Mouse (Mus musculus) hindbrain, embryonic 15.5 days (tissue): ENCODE results near the gene Fgfr2. TPM values are rescaled to one million over a fixed set of nuclear protein-coding genes. Genes with fewer than 3 reads are reported as not detected.
A peak's percentile ranks its signal among the peaks of the same experiment; 100 is the strongest.

ENCODE experiments used
- ATAC-seq: fragments of 200-750 bp; cut with Nextera tagmentation; 2 replicates; pipeline ENCODE4 v1.8.0; 2017; ENCODE audit warnings: low read depth, moderate number of reproducible peaks, moderate TSS enrichment; ENCODE audit not compliant: low FRiP score
- H3K27ac ChIP-seq: fragments of 300-500 bp; sonication (generic); replicated peaks from 2 replicates; pipeline ENCODE4 v1.5.1; 2015; ENCODE audit warnings: mild to moderate bottlenecking, inconsistent platforms
- H3K27me3 ChIP-seq: fragments of 300-500 bp; sonication (generic); 2 replicates; pipeline ENCODE4 v1.6.1; 2015; ENCODE audit warnings: control low read depth, inconsistent platforms
- H3K36me3 ChIP-seq: fragments of 300-500 bp; sonication (generic); 2 replicates; pipeline ENCODE4 v1.6.1; 2015; ENCODE audit warnings: control low read depth, inconsistent platforms
- H3K4me1 ChIP-seq: fragments of 300-500 bp; sonication (generic); replicated peaks from 2 replicates; pipeline ENCODE4 v1.6.1; 2015; ENCODE audit warnings: control low read depth, inconsistent platforms
- H3K4me2 ChIP-seq: fragments of 300-500 bp; sonication (generic); 2 replicates; pipeline ENCODE4 v1.6.1; 2015; ENCODE audit warnings: moderate library complexity, mild to moderate bottlenecking, inconsistent platforms
- H3K4me3 ChIP-seq: fragments of 300-500 bp; sonication (generic); 2 replicates; pipeline ENCODE4 v1.5.1; 2015; ENCODE audit warnings: mild to moderate bottlenecking, inconsistent platforms
- H3K9ac ChIP-seq: fragments of 300-500 bp; sonication (generic); 2 replicates; pipeline ENCODE4 v1.6.1; 2015; ENCODE audit warnings: inconsistent platforms
- H3K9me3 ChIP-seq: fragments of 300-500 bp; sonication (generic); 2 replicates; pipeline ENCODE4 v1.6.1; 2016; ENCODE audit warnings: control low read depth, inconsistent platforms
- WGBS: fragments of 180-500 bp; shearing (Covaris S2); methylation state at CpG from one replicate; pipeline ENCODE4 v1.1.7; 2015; 5-methylcytosine and 5-hydroxymethylcytosine counted together
- polyA plus RNA-seq: library from polyadenylated mRNA; unstranded; fragments of >200 nt; fragmentation: Nextera tagmentation; extraction: Ambion mirVana; gene quantifications from 2 replicates; pipeline ENCODE4 v1.2.1, GENCODE M21; 2015

The Fgfr2 gene
- polyA plus RNA-seq, 1 experiment from 2014 or later, result 28.5 TPM

DNA sequence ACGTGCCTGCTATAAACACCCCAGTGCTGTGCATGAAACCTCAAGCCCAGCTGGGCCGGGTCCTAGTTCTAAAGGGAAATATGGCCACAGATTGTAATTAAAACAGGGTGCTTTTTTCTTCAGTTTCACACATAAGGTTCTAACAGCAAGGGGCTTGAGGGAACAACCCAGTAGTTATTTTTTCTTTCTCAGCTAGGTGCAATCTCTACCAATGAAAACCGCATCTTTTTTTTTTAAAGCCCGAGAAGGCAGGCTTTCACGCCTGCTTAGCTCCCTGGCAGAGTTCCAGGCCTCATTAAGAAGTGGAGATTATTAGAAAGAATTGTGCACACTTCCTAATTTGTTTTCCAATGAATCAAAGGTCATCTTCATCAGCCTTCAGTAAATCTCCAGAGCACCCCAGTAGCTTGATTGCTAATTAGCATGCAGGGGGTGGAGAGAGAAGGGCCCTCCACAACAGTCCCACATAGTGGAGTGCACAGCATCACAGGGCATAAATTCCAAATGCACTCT, 939.2 kb downstream of the Fgfr2 start:
- H3K27ac ChIP-seq, result peak overlapping the region; percentile 64
- no peak overlapping the region for H3K9ac ChIP-seq
- no peaks in the 10 kb centered on the region for H3K36me3 ChIP-seq
- H3K4me2 ChIP-seq, result peak overlapping the region; percentile 17; the same call in 1 of the 2 replicates
- H3K9me3 ChIP-seq, result no peaks in the 10 kb centered on the region
- 20% methylated on average over 5 of the region's 5 CpGs for WGBS
- no peak overlapping the region for H3K4me3 ChIP-seq
- no peaks in the 10 kb centered on the region for H3K27me3 ChIP-seq
- H3K4me1 ChIP-seq, result peaks cover 12% of the 10 kb centered on the region
- peak; percentile 56; the same call in 1 of the 2 replicates for ATAC-seq

DNA sequence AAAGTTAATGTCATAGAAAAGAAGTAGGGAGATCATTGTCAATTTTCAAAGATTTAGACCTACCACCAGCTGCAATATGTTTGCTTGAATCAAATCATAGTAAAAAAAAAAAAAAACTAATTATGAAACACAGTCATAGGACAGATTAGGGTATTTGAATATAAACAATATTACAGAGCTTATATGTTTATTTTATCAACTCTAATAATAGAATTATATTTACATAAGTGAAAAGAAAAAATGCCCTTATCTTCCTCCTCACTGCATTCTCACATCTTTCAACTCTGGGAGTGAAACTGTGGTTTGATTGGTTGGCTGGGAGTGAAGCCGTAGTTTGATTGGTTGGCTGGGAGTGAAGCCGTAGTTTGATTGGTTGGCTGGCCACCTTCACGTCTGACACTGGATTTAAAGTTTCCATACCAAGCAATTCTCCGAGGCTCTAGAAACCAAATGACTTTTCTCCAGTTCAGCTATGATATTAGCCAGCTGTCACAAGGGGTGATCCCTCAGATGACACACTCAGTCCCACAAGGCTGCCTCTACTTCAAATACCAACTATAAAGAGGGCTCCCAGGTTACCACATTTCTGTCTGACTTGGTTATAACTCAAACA, 941.5 kb downstream of the Fgfr2 start:
- WGBS, result 94% methylated on average over 4 of the region's 4 CpGs
- Histone ChIP-seq H3K9me3 (no peaks in the 10 kb centered on the region), H3K4me2 (no peak overlapping the region), H3K4me1 (peaks cover 12% of the 10 kb centered on the region), H3K27me3 (no peaks in the 10 kb centered on the region), H3K36me3 (no peaks in the 10 kb centered on the region), H3K27ac (no peak overlapping the region), H3K9ac (no peak overlapping the region), H3K4me3 (no peak overlapping the region)
- no peak for ATAC-seq

DNA sequence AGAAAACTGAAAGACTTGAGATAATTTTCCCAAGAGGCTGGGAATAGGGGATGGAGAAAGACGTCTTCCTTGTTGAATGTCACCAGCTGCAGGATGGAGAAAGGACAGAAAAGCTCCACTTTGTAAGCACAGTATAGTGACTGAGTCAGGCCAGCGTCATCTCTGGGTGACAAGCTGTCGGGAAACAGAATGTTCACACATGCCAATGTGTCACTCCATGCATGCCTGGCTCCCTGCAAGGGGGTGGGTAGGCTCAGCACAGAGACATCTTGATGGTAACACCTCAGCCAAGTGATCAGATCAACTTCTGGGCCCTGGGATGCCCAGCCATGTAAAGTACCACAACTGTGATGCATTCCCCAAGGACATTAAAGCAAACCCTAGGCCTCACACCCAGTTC, 942.1 kb downstream of the Fgfr2 start:
- 87% methylated on average over 3 of the region's 3 CpGs for WGBS
- H3K9me3 ChIP-seq, result no peaks in the 10 kb centered on the region
- H3K27me3 ChIP-seq, result no peaks in the 10 kb centered on the region
- H3K9ac ChIP-seq, result no peak overlapping the region
- peaks cover 12% of the 10 kb centered on the region for H3K4me1 ChIP-seq
- no peak overlapping the region for H3K4me2 ChIP-seq
- H3K36me3 ChIP-seq, result no peaks in the 10 kb centered on the region
- H3K27ac ChIP-seq, result no peak overlapping the region
- no peak overlapping the region for H3K4me3 ChIP-seq
- no peak for ATAC-seq

DNA sequence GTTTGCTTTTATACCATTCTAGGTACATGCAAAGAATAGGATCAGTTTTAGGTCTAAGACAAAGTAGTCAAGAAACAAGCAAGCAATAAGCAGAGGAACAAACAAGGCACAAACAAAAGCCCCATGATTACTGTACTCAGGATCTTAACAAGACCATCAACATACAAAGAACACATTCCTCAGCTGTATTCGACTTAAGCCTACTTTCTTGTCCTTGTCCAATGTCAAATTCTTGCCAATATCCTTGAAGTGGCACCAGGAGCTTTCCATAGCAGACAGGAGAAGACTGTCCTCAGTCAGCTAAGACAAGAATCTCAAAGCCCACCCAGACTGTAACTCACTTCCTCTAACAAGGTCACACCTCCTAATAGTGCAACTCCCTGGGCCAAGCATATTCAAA, 944.1 kb downstream of the Fgfr2 start:
- Histone ChIP-seq H3K4me2 (no peak overlapping the region), H3K27ac (no peak overlapping the region), H3K4me1 (peaks cover 5% of the 10 kb centered on the region), H3K9me3 (no peaks in the 10 kb centered on the region), H3K4me3 (no peak overlapping the region), H3K9ac (no peak overlapping the region), H3K36me3 (no peaks in the 10 kb centered on the region), H3K27me3 (no peaks in the 10 kb centered on the region)
- WGBS, result 48% methylated on average over 1 of the region's 1 CpGs
- no peak for ATAC-seq

DNA sequence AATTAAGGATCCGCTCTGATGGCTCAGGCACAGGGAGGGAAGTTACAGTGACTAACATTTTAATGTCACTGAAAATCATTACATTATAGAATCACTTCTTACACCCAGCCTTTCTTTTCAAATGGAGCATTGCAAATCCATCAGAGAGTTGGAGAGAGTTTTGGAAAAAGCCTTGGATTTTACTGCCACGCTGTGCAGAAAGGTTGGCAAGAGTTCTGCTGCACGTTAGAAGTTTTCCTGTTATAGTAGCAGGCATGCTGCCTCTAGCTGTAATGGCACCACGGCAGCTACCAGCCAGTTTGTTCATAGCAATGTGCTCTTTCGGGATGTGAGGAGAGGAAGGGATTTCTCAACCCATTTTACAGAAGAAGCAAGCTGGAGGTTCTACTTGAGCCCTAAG, 948.4 kb downstream of the Fgfr2 start:
- Histone ChIP-seq H3K4me2 (no peak overlapping the region), H3K36me3 (no peaks in the 10 kb centered on the region), H3K27me3 (no peaks in the 10 kb centered on the region), H3K9ac (no peak overlapping the region), H3K4me3 (no peak overlapping the region), H3K9me3 (no peaks in the 10 kb centered on the region), H3K4me1 (peaks cover 13% of the 10 kb centered on the region), H3K27ac (no peak overlapping the region)
- no peak for ATAC-seq
- 79% methylated on average over 5 of the region's 5 CpGs for WGBS

DNA sequence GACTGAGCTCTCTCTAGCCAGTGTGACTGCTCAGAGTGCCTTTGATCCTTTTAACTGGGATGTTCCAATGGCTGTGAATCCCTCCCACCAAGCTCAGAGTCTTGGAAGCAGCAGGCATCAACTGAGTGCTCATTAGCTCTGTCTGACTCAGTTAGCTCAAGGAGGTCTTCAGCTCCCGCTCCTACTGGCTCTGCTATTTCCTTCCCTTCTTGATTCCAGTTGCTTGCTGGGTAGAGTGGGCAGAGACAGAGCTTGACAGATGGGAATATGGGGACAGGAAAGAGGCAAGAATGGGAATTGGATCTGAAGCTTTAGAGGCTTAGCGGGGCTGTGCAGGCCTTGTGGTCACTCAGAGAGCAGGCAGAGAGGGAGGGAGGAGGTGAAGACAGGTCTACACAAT, 948.9 kb downstream of the Fgfr2 start:
- no peak overlapping the region for H3K4me2 ChIP-seq
- ATAC-seq, result no peak
- H3K27ac ChIP-seq, result no peak overlapping the region
- H3K9ac ChIP-seq, result no peak overlapping the region
- no peaks in the 10 kb centered on the region for H3K27me3 ChIP-seq
- H3K9me3 ChIP-seq, result no peaks in the 10 kb centered on the region
- 86% methylated on average over 2 of the region's 2 CpGs for WGBS
- peaks cover 18% of the 10 kb centered on the region for H3K4me1 ChIP-seq
- H3K4me3 ChIP-seq, result no peak overlapping the region
- no peaks in the 10 kb centered on the region for H3K36me3 ChIP-seq

DNA sequence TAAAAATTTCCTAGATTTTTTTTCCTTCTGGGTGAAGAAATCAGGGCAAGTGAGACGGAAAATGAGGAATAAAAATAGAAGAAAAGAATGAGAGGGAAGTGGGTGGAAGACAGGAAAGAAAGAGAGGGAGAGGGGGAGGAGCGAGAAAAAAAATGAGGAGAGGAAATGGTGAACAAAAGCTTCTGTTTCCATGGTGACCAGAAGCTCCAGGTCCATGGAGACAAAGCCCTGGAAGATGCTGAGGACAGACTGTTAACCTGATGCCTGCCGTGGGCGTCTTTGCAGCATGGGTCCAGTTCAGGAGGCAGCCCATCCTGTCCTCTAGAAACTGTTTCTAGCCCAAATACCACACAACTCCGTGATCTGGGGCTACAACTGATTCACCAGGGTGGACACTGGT, 950.9 kb downstream of the Fgfr2 start:
- Histone ChIP-seq H3K9ac (no peak overlapping the region), H3K4me3 (no peak overlapping the region), H3K36me3 (no peaks in the 10 kb centered on the region), H3K4me2 (no peak overlapping the region), H3K27me3 (no peaks in the 10 kb centered on the region), H3K27ac (peak overlapping the region; percentile 66), H3K4me1 (peaks cover 18% of the 10 kb centered on the region), H3K9me3 (no peaks in the 10 kb centered on the region)
- peak; percentile 56; the same call in 1 of the 2 replicates for ATAC-seq
- 39% methylated on average over 5 of the region's 5 CpGs for WGBS

DNA sequence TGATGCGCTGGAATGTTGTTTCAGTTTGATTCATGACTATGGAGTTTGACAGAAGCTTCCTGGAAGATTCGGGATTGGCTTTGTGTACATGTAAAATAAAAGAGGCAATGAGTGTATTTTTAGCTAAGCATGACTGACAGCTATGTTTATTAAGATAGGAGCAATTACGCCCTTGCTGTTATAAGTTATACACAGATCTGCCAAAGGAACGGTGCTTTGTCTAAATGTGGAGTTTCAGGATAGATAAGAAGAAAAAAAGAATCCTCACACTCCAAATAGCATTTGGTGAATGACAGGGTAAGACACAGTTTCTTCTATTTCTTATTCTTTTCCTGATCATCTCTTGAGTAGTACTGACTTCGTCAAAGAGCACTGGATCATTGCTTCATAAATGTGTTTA, 951.4 kb downstream of the Fgfr2 start:
- ATAC-seq, result no peak
- Histone ChIP-seq H3K9ac (no peak overlapping the region), H3K9me3 (no peaks in the 10 kb centered on the region), H3K27ac (peak overlapping the region; percentile 66), H3K27me3 (no peaks in the 10 kb centered on the region), H3K36me3 (no peaks in the 10 kb centered on the region), H3K4me2 (no peak overlapping the region), H3K4me1 (peaks cover 18% of the 10 kb centered on the region), H3K4me3 (no peak overlapping the region)
- 73% methylated on average over 5 of the region's 5 CpGs for WGBS

DNA sequence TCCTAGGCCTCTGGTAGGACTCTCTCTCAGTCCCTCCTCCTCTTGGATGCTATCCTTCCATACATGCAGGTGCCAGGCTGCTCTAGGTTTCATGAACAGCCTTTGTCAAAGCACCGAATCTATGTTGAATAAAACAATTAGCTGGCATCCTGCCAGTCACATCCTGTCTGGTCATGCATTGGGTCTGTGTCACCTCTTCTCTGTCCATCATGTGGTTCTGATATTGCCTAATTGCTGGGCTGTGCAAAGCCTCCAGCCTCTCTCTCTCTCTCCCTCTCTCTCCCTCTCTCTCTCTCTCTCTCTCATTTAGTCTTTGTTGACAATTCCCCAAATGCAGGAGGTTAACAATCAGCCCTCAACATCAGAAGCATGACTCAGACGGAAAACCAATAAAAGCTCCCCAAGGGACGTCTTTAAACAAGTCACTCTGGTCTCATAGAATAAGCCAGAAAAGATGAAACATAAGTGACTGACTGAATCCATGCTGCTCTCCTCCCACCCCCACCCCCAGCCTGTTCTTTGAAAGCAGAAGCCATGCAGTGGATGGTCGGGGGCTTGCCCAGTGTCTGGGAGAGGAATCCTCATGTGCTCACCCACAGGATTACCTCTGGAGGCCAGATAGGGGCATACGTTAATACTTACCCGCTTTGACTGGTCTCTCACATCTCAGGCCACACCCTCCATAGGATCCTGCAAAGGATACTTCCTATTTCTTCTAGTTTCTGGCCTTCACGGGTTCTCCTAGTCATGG, 953.6 kb downstream of the Fgfr2 start:
- peak; percentile 42; the same call in 1 of the 2 replicates for ATAC-seq
- peaks cover 18% of the 10 kb centered on the region for H3K4me1 ChIP-seq
- H3K4me2 ChIP-seq, result no peak overlapping the region
- H3K9me3 ChIP-seq, result no peaks in the 10 kb centered on the region
- H3K27me3 ChIP-seq, result no peaks in the 10 kb centered on the region
- no peak overlapping the region for H3K4me3 ChIP-seq
- H3K9ac ChIP-seq, result no peak overlapping the region
- no peak overlapping the region for H3K27ac ChIP-seq
- H3K36me3 ChIP-seq, result no peaks in the 10 kb centered on the region
- 59% methylated on average over 7 of the region's 7 CpGs for WGBS

DNA sequence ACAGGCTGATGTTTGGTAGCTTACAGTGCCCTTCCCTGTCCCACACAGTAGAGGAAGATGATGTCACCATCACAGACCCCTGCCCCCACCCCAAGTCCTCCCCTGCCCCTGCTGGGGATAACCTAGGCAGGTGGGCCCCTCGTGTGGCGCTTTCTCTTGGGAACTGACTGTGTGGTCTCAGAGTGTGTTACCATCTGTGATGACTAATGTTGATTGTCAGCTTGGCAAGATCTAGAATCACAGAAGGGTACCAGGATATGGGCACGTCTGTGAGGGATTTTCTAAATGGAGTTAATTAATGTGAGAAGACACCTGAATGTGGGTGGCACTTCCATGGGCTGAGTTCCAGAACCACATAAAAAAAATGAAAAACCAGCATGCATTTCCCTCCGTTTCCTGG, 955.9 kb downstream of the Fgfr2 start:
- Histone ChIP-seq H3K4me3 (no peak overlapping the region), H3K9ac (no peak overlapping the region), H3K27me3 (no peaks in the 10 kb centered on the region), H3K4me1 (peaks cover 14% of the 10 kb centered on the region), H3K36me3 (no peaks in the 10 kb centered on the region), H3K4me2 (no peak overlapping the region), H3K27ac (no peak overlapping the region), H3K9me3 (no peaks in the 10 kb centered on the region)
- ATAC-seq, result no peak
- 63% methylated on average over 4 of the region's 4 CpGs for WGBS

DNA sequence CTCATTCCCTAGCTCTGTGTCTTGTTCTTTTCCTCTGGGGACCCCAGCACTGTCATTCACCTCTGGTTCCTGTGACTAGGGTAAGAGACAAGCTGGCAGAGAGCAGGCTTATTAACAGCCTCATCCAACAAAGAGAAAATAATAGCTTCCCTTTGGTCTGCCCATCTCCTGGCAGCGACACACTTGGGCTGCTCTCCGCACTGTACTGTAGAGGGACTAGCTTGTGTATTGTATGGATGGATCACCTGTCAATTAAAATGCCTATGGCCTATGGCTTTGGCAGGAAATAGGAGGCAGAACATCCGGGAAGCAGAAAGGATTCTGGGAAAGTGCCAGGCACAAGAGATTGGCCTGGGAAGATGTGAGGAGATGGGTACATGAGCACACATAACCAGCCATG, 960.9 kb downstream of the Fgfr2 start:
- Histone ChIP-seq H3K27ac (no peak overlapping the region), H3K9ac (no peak overlapping the region), H3K36me3 (no peaks in the 10 kb centered on the region), H3K4me3 (no peak overlapping the region), H3K9me3 (no peaks in the 10 kb centered on the region), H3K4me2 (no peak overlapping the region), H3K4me1 (peaks cover 15% of the 10 kb centered on the region), H3K27me3 (no peaks in the 10 kb centered on the region)
- WGBS, result 48% methylated on average over 3 of the region's 3 CpGs
- ATAC-seq, result no peak

DNA sequence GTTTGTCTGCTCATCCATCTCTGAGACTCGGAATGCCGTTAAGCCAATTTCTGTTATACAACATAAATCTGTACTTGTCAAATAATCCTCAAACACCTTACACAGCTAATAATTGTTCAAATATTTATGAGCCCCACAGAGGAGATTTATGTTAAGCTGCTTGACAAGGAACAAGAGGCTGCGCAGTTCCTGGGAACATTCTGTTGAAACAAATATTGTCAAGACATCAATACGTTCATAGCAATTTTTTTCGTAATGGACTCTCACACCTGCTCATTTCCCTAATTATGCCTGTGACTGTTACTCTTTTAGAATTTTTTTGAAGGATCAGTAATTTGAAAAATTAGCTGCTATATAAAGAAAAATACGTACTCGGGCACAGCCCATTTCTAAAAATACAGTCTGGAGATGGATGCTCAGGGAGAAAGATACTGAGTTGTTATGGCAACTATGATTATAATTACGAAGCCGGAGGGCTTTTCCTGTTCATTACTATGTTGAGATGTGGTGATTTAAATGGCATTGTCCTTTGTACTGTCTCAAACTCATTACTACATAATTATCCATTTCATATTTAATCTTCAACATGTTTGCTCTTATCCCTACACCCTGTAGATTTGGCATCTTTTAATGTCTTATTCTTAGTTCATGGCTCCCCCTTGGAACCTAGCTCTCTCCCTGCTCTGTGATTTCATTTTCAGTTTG, 964.7 kb downstream of the Fgfr2 start:
- Histone ChIP-seq H3K27me3 (0 out of 2 replicates have a peak, but pooled peaks cover 17% of the 10 kb centered on the region), H3K4me2 (no peak overlapping the region), H3K4me1 (peaks cover 38% of the 10 kb centered on the region), H3K27ac (peak overlapping the region; percentile 71), H3K36me3 (no peaks in the 10 kb centered on the region), H3K9ac (no peak overlapping the region), H3K9me3 (no peaks in the 10 kb centered on the region), H3K4me3 (no peak overlapping the region)
- WGBS, result 47% methylated on average over 9 of the region's 9 CpGs
- peak; percentile 43; the same call in 1 of the 2 replicates for ATAC-seq
